Comparison of ENCODE assay signal across 9 mouse cellular contexts in genomic region chr8:109417222-109417621, GRCm38 (mm10).
A peak's percentile ranks its signal among the peaks of the same experiment; 100 is the strongest.
DNase-seq lines count a peak whose midpoint lies in the region; ATAC-seq and TF ChIP-seq lines count a peak whose summit lies in the region.
"Had no signal": no experiment of that assay in that cellular context is flagged by ENCODE, and none has a peak within 500 bp of the region (broad histone marks: within the 10 kb centered on the region; RNA-seq: fewer than 3 reads in every experiment).

No protein-coding gene starts in this region.

- no peaks in the 10 kb centered on the region for H3K9me3 ChIP-seq in liver, postnatal 0 days (ENCODE audit: low read length)
- no peaks in the 10 kb centered on the region for H3K9me3 ChIP-seq in liver, embryonic 12.5 days (replicated peaks)
- no peaks in the 10 kb centered on the region for H3K9me3 ChIP-seq in hindbrain, embryonic 10.5 days
- no peaks in the 10 kb centered on the region for H3K9me3 ChIP-seq in midbrain, postnatal 0 days (ENCODE audit: low read length)
- H3K9me3 ChIP-seq: liver, embryonic 15.5 days had no signal

- no peak for ATAC-seq in liver, postnatal 0 days
- no peak for ATAC-seq in liver, embryonic 12.5 days
- peak; percentile 87 for ATAC-seq in midbrain, postnatal 0 days (ENCODE audit: low FRiP score)

- no peaks in the 10 kb centered on the region for H3K27me3 ChIP-seq in liver, postnatal 0 days (ENCODE audit: insufficient read depth, low read length)
- H3K27me3 ChIP-seq in liver, embryonic 12.5 days (replicated peaks) = no peaks in the 10 kb centered on the region
- H3K27me3 ChIP-seq in hindbrain, embryonic 10.5 days (ENCODE audit: insufficient read depth, poor library complexity, severe bottlenecking) = no peaks in the 10 kb centered on the region
- H3K27me3 ChIP-seq in midbrain, postnatal 0 days (ENCODE audit: insufficient read depth, low read length) = no peaks in the 10 kb centered on the region
- H3K27me3 ChIP-seq: liver, embryonic 15.5 days had no signal

- no peak overlapping the region for H3K4me3 ChIP-seq in liver, postnatal 0 days (ENCODE audit: low read depth, low read length)
- no peak overlapping the region for H3K4me3 ChIP-seq in liver, embryonic 12.5 days
- no peak overlapping the region for H3K4me3 ChIP-seq in hindbrain, embryonic 10.5 days
- no peak overlapping the region for H3K4me3 ChIP-seq in midbrain, postnatal 0 days (ENCODE audit: low read depth, low read length)
- H3K4me3 ChIP-seq: liver, embryonic 15.5 days had no signal

- no peak for DNase-seq in liver, postnatal 0 days
- DNase-seq in embryo, embryonic 10 days (ENCODE audit: low spot score) = peak; percentile 73
- DNase-seq in hindbrain, embryonic 10.5 days (ENCODE audit: low spot score) = peak; percentile 50
- DNase-seq in left cerebral cortex, adult 18-20 months (ENCODE audit: low spot score in 2 of 2) = peak; percentile 63
- DNase-seq in midbrain, postnatal 0 days (ENCODE audit: low spot score) = peak; percentile 92
- DNase-seq in gastrocnemius, adult 18-20 months (ENCODE audit: low spot score) = no peak
- no peak for DNase-seq in testis, postnatal 14 days (ENCODE audit: low spot score)

- no peak overlapping the region for H3K4me2 ChIP-seq in liver, postnatal 0 days (ENCODE audit: low read depth, low read length)
- H3K4me2 ChIP-seq in liver, embryonic 12.5 days = no peak overlapping the region
- peak overlapping the region; percentile 29; the same call in 1 of the 2 replicates for H3K4me2 ChIP-seq in midbrain, postnatal 0 days (ENCODE audit: low read depth, low read length, poor library complexity, severe bottlenecking)
- H3K4me2 ChIP-seq: liver, embryonic 15.5 days had no signal

- no peaks in the 10 kb centered on the region for H3K4me1 ChIP-seq in liver, postnatal 0 days (ENCODE audit: insufficient read depth)
- H3K4me1 ChIP-seq in liver, embryonic 12.5 days = no peaks in the 10 kb centered on the region
- peaks cover 39% of the 10 kb centered on the region for H3K4me1 ChIP-seq in hindbrain, embryonic 10.5 days (replicated peaks)
- H3K4me1 ChIP-seq in midbrain, postnatal 0 days (ENCODE audit: insufficient read depth, low read length) = 0 out of 2 replicates have a peak, but pooled peaks cover 6% of the 10 kb centered on the region
- H3K4me1 ChIP-seq: liver, embryonic 15.5 days had no signal

- no peak overlapping the region for H3K9ac ChIP-seq in liver, postnatal 0 days (replicated peaks)
- H3K9ac ChIP-seq in liver, embryonic 12.5 days = no peak overlapping the region
- no peak overlapping the region for H3K9ac ChIP-seq in midbrain, postnatal 0 days (replicated peaks; ENCODE audit: low read length, poor library complexity, severe bottlenecking)
- H3K9ac ChIP-seq: liver, embryonic 15.5 days had no signal

- 41% methylated on average over 5 of the region's 5 CpGs for WGBS in liver, postnatal 0 days (ENCODE audit: insufficient replicate concordance)
- WGBS in liver, embryonic 12.5 days (ENCODE audit: insufficient replicate concordance) = 41% methylated on average over 5 of the region's 5 CpGs
- 48% methylated on average over 5 of the region's 5 CpGs for WGBS in hindbrain, embryonic 10.5 days
- 13% methylated on average over 5 of the region's 5 CpGs for WGBS in midbrain, postnatal 0 days

- TF ChIP-seq EP300 in liver, postnatal 0 days (IDR thresholded peaks at IDR 0.05; ENCODE audit: low read depth) = no peak

- no peaks in the 10 kb centered on the region for H3K36me3 ChIP-seq in liver, postnatal 0 days (replicated peaks; ENCODE audit: insufficient read depth, low read length)
- no peaks in the 10 kb centered on the region for H3K36me3 ChIP-seq in liver, embryonic 12.5 days
- no peaks in the 10 kb centered on the region for H3K36me3 ChIP-seq in hindbrain, embryonic 10.5 days
- H3K36me3 ChIP-seq in midbrain, postnatal 0 days (ENCODE audit: insufficient read depth, low read length) = no peaks in the 10 kb centered on the region
- H3K36me3 ChIP-seq: liver, embryonic 15.5 days had no signal

- no peak overlapping the region for H3K27ac ChIP-seq in liver, postnatal 0 days (ENCODE audit: low read depth)
- H3K27ac ChIP-seq in liver, embryonic 12.5 days = no peak overlapping the region
- no peak overlapping the region for H3K27ac ChIP-seq in hindbrain, embryonic 10.5 days
- peak overlapping the region; percentile 76 for H3K27ac ChIP-seq in midbrain, postnatal 0 days (ENCODE audit: low read depth, low read length)
- H3K27ac ChIP-seq: liver, embryonic 15.5 days had no signal

- TF ChIP-seq CTCF in liver, postnatal 0 days (IDR thresholded peaks at IDR 0.05; ENCODE audit: low read depth) = peak; percentile 63
- TF ChIP-seq CTCF in midbrain, postnatal 0 days (IDR thresholded peaks at IDR 0.05) = peak; percentile 92

Comparison
In these comparisons a context has a peak if more than half of its experiments do, and no peak if none do; other contexts are left out.
1. DNase-seq: peak in embryo, embryonic 10 days (single experiment), hindbrain, embryonic 10.5 days (single experiment), left cerebral cortex, adult 18-20 months (2 of 2) and midbrain, postnatal 0 days (single experiment); none in liver, postnatal 0 days (single experiment), gastrocnemius, adult 18-20 months (single experiment) and testis, postnatal 14 days (single experiment).